In genomic region chr19:16242708-16243107, GRCm38 (mm10) we compare ENCODE assay signal across 15 mouse cellular contexts.
"Had no signal": no experiment of that assay in that cellular context is flagged by ENCODE, and none has a peak within 500 bp of the region (broad histone marks: within the 10 kb centered on the region; RNA-seq: fewer than 3 reads in every experiment).

No protein-coding gene starts in this region.

- H3K9ac ChIP-seq: liver, embryonic 13.5 days; liver, postnatal 0 days; lung, embryonic 15.5 days; midbrain, embryonic 15.5 days; neural tube, embryonic 12.5 days had no signal

- ATAC-seq: liver, postnatal 0 days; midbrain, embryonic 15.5 days had no signal

- H3K4me1 ChIP-seq: liver, embryonic 13.5 days had no signal

- H3K36me3 ChIP-seq: liver, embryonic 13.5 days; lung, embryonic 15.5 days; midbrain, embryonic 15.5 days; neural tube, embryonic 12.5 days had no signal

- H3K27ac ChIP-seq: liver, embryonic 13.5 days; lung, embryonic 15.5 days; macrophage; midbrain, embryonic 15.5 days; neural tube, embryonic 12.5 days had no signal

- DNase-seq: kidney, adult 18-20 months; kidney, postnatal 14 days; layer of hippocampus, adult 9-11 months; liver; liver, embryonic 13.5 days; liver, postnatal 0 days; lung, postnatal 14 days; thymus, adult 2 months; thymus, postnatal 25 days had no signal

- H3K27me3 ChIP-seq: liver, embryonic 13.5 days; lung, embryonic 15.5 days; megakaryocyte, embryonic 14.5 days; midbrain, embryonic 15.5 days; neural tube, embryonic 12.5 days had no signal

- H3K4me2 ChIP-seq: liver, embryonic 13.5 days; lung, embryonic 15.5 days; midbrain, embryonic 11.5 days; midbrain, embryonic 15.5 days; neural tube, embryonic 12.5 days had no signal

- H3K9me3 ChIP-seq: liver, embryonic 13.5 days; lung, embryonic 15.5 days; megakaryocyte, embryonic 14.5 days; midbrain, embryonic 15.5 days; neural tube, embryonic 12.5 days had no signal

- H3K4me3 ChIP-seq: liver, embryonic 13.5 days; lung, embryonic 15.5 days; megakaryocyte, embryonic 14.5 days; midbrain, embryonic 15.5 days; neural tube, embryonic 12.5 days had no signal
